Mouse (Mus musculus) urinary bladder, postnatal 4 days (tissue): ENCODE data around the gene Zfp706.

Experiments used
- DNase-seq, 2 experiments: peaks; one replicate each; pipeline ENCODE4 v3.0.0; 2021 to 2022; ENCODE audit warnings: low spot score in 2 of 2

Zfp706 gene

GRCm38 (mm10) chr15:37007233-37007958 is at the start of gene Zfp706:
Gene Zfp706, minus strand, starts transcription at chr15:37007773.
- peak; percentile 98 to 99 for DNase-seq

- peak in 1 of 2 experiments; percentile 49 for DNase-seq
These were observed 47.0 kb upstream of the Zfp706 start for GRCm38 (mm10) chr15:37054582-37054981.

- DNase-seq = peak in 1 of 2 experiments; percentile 41
These were observed 45.7 kb upstream of the Zfp706 start for GRCm38 (mm10) chr15:37053085-37053762.

GRCm38 (mm10) chr15:37047403-37047802 is 39.8 kb upstream of the Zfp706 start:
- DNase-seq = no peak

GRCm38 (mm10) chr15:37046586-37046985 is 39.0 kb upstream of the Zfp706 start:
- no peak for DNase-seq

- DNase-seq = no peak
These were observed 38.6 kb upstream of the Zfp706 start for GRCm38 (mm10) chr15:37046131-37046530.

GRCm38 (mm10) chr15:37045456-37045855 is 37.9 kb upstream of the Zfp706 start:
- no peak for DNase-seq

- DNase-seq = peak in 1 of 2 experiments; percentile 20
These were observed 35.0 kb upstream of the Zfp706 start for GRCm38 (mm10) chr15:37042559-37042958.

- DNase-seq = no peak
These were observed 33.6 kb upstream of the Zfp706 start for GRCm38 (mm10) chr15:37041214-37041613.

- DNase-seq = no peak
These were observed 31.1 kb upstream of the Zfp706 start for GRCm38 (mm10) chr15:37038666-37039065.

- no peak for DNase-seq
These were observed 30.1 kb upstream of the Zfp706 start for GRCm38 (mm10) chr15:37037704-37038103.

GRCm38 (mm10) chr15:37036481-37037156 is 29.0 kb upstream of the Zfp706 start:
- no peak for DNase-seq

GRCm38 (mm10) chr15:37034155-37034554 is 26.6 kb upstream of the Zfp706 start:
- no peak for DNase-seq

- DNase-seq = no peak
These were observed 25.9 kb upstream of the Zfp706 start for GRCm38 (mm10) chr15:37033431-37033830.

- DNase-seq = no peak
These were observed 24.0 kb upstream of the Zfp706 start for GRCm38 (mm10) chr15:37031334-37032150.

- no peak for DNase-seq
These were observed 23.4 kb upstream of the Zfp706 start for GRCm38 (mm10) chr15:37030929-37031328.

GRCm38 (mm10) chr15:37027956-37028355 is 20.4 kb upstream of the Zfp706 start:
- no peak for DNase-seq

GRCm38 (mm10) chr15:37026458-37026857 is 18.9 kb upstream of the Zfp706 start:
- no peak for DNase-seq

GRCm38 (mm10) chr15:37020581-37021245 is 13.1 kb upstream of the Zfp706 start:
- DNase-seq = no peak

GRCm38 (mm10) chr15:37019434-37019833 is 11.9 kb upstream of the Zfp706 start:
- no peak for DNase-seq

GRCm38 (mm10) chr15:37011897-37012296 is 4.3 kb upstream of the Zfp706 start:
- no peak for DNase-seq
